Mouse (Mus musculus) forebrain, embryonic 16.5 days (tissue): ENCODE measurements around the gene Ptk6. TPM values are rescaled to one million over a fixed set of nuclear protein-coding genes. Genes with fewer than 3 reads are reported as not detected.

ENCODE experiments used
- ATAC-seq: fragments of 200-750 bp; cut with Nextera tagmentation; 2 replicates; pipeline ENCODE4 v1.8.0; 2017; ENCODE audit warnings: mild to moderate bottlenecking, moderate library complexity
- H3K27ac ChIP-seq: fragments of 300-500 bp; sonication (generic); 2 replicates; pipeline ENCODE4 v1.5.1; 2014; ENCODE audit warnings: low read length, control low read depth
- H3K27me3 ChIP-seq: fragments of 300-500 bp; sonication (generic); replicated peaks from 2 replicates; pipeline ENCODE4 v1.6.1; 2014; ENCODE audit warnings: low read length; ENCODE audit not compliant: control insufficient read depth, insufficient read depth
- H3K36me3 ChIP-seq: fragments of 300-500 bp; sonication (generic); 2 replicates; pipeline ENCODE4 v1.6.1; 2014; ENCODE audit not compliant: control insufficient read depth, insufficient read depth
- H3K4me1 ChIP-seq: fragments of 300-500 bp; sonication (generic); replicated peaks from 2 replicates; pipeline ENCODE4 v1.6.1; 2014; ENCODE audit warnings: low read length; ENCODE audit not compliant: control insufficient read depth, insufficient read depth
- H3K4me2 ChIP-seq: fragments of 300-500 bp; sonication (generic); 2 replicates; pipeline ENCODE4 v1.6.1; 2014; ENCODE audit warnings: mild to moderate bottlenecking, low read length, control low read depth
- H3K4me3 ChIP-seq: fragments of 300-500 bp; sonication (generic); replicated peaks from 2 replicates; pipeline ENCODE4 v1.5.1; 2014; ENCODE audit warnings: mild to moderate bottlenecking, low read length, control low read depth
- H3K9ac ChIP-seq: fragments of 300-500 bp; sonication (generic); replicated peaks from 2 replicates; pipeline ENCODE4 v1.6.1; 2014; ENCODE audit warnings: low read depth, low read length, control low read depth
- H3K9me3 ChIP-seq: fragments of 300-500 bp; sonication (generic); 2 replicates; pipeline ENCODE4 v1.6.1; 2016; ENCODE audit warnings: low read length; ENCODE audit not compliant: control insufficient read depth
- WGBS: fragments of 180-500 bp; shearing (Covaris S2); extraction: QIAGEN DNeasy Blood & Tissue Kit; methylation state at CpG from one replicate; pipeline ENCODE4 v1.1.7; 2014; 5-methylcytosine and 5-hydroxymethylcytosine counted together
- polyA plus RNA-seq: library from polyadenylated mRNA; unstranded; fragments of >200 nt; fragmentation: Nextera tagmentation; extraction: Ambion mirVana; gene quantifications from 2 replicates; pipeline ENCODE4 v1.2.1, GENCODE M21; 2015

Gene Ptk6
- polyA plus RNA-seq = not detected in 2 replicates

DNA sequence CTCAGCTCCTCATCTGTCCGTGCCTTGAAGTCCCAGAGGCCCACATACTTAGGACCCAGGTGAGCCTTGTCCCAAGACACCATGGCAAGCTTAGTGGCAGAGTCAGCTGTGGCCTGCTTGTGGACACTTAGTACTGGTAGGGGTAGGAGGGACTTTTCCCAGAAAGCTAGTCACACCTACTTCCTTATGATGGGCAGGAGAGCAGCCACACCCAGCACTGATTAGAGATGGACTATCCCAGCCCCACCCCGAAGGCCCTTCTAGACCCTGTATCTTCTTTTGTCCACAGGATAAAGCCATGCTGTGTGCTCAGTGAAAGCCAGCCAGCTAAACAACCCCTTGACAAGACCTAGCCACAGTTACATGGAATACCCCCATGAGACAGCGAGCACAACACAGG, at the start of gene Ptk6:
Gene Ptk6, minus strand, starts transcription at position 368 of the 400 bp plus-strand sequence.
- no peaks in the 10 kb centered on the region for H3K36me3 ChIP-seq
- no peak within 1 kb of the TSS for H3K4me3 ChIP-seq
- H3K27ac ChIP-seq = no peak within 1 kb of the TSS
- WGBS = 88% methylated on average over 3 of the region's 3 CpGs
- H3K9me3 ChIP-seq = no peaks in the 10 kb centered on the region
- no peak for ATAC-seq
- H3K9ac ChIP-seq = no peak within 1 kb of the TSS
- no peaks in the 10 kb centered on the region for H3K4me1 ChIP-seq
- no peak within 1 kb of the TSS for H3K4me2 ChIP-seq
- no peaks in the 10 kb centered on the region for H3K27me3 ChIP-seq

GRCm38 (mm10) chr2:181251841-181252240, 49.3 kb upstream of the Ptk6 start:
- no peaks in the 10 kb centered on the region for H3K9me3 ChIP-seq
- no peak overlapping the region for H3K9ac ChIP-seq
- H3K27ac ChIP-seq = no peak overlapping the region
- no peak overlapping the region for H3K4me3 ChIP-seq
- 92% methylated on average over 1 of the region's 1 CpGs for WGBS
- no peaks in the 10 kb centered on the region for H3K4me1 ChIP-seq
- H3K4me2 ChIP-seq = no peak overlapping the region
- H3K36me3 ChIP-seq = peaks cover 40% of the 10 kb centered on the region
- no peaks in the 10 kb centered on the region for H3K27me3 ChIP-seq
- no peak for ATAC-seq

GRCm38 (mm10) chr2:181249217-181249616, 46.6 kb upstream of the Ptk6 start:
- Histone ChIP-seq H3K27ac (no peak overlapping the region), H3K9me3 (no peaks in the 10 kb centered on the region), H3K36me3 (peaks cover 21% of the 10 kb centered on the region), H3K9ac (no peak overlapping the region), H3K4me1 (no peaks in the 10 kb centered on the region), H3K4me2 (no peak overlapping the region), H3K4me3 (no peak overlapping the region), H3K27me3 (no peaks in the 10 kb centered on the region)
- 91% methylated on average over 10 of the region's 10 CpGs for WGBS
- no peak for ATAC-seq

DNA sequence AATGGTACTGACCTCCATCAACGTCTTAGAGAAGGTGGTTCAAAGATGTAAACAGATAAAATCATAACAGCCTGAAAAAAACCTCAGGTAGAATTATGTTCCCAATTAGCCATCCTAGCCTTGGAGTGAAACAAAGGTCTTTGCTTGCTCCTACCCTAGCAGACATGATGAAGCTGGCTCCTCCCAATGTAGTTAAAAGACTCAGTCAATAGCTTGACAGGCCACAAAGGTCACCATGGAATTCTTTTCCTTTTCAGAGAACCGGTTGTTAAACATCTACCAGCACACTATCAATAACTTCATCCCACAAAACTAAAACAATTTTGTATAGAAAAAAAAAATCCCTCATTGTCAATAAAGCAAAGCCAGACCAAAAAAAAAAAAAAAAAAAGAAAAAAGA, 42.4 kb upstream of the Ptk6 start:
- Histone ChIP-seq H3K27me3 (no peaks in the 10 kb centered on the region), H3K4me2 (no peak overlapping the region), H3K9ac (no peak overlapping the region), H3K36me3 (no peaks in the 10 kb centered on the region), H3K4me3 (no peak overlapping the region), H3K4me1 (0 out of 2 replicates have a peak, but pooled peaks cover 2% of the 10 kb centered on the region), H3K27ac (no peak overlapping the region), H3K9me3 (no peaks in the 10 kb centered on the region)
- ATAC-seq = no peak
- 18% methylated on average over 2 of the region's 2 CpGs for WGBS

GRCm38 (mm10) chr2:181243706-181244394, 41.3 kb upstream of the Ptk6 start:
- Histone ChIP-seq H3K4me2 (no peak overlapping the region), H3K9ac (no peak overlapping the region), H3K4me3 (no peak overlapping the region), H3K27ac (no peak overlapping the region), H3K27me3 (no peaks in the 10 kb centered on the region), H3K9me3 (no peaks in the 10 kb centered on the region), H3K36me3 (no peaks in the 10 kb centered on the region), H3K4me1 (0 out of 2 replicates have a peak, but pooled peaks cover 2% of the 10 kb centered on the region)
- WGBS = 37% methylated on average over 11 of the region's 11 CpGs
- ATAC-seq = no peak

GRCm38 (mm10) chr2:181242314-181242665, 39.7 kb upstream of the Ptk6 start:
- WGBS = 65% methylated on average over 3 of the region's 3 CpGs
- H3K4me2 ChIP-seq = peak overlapping the region; percentile 44; the same call in 1 of the 2 replicates
- H3K4me1 ChIP-seq = 0 out of 2 replicates have a peak, but pooled peaks cover 2% of the 10 kb centered on the region

DNA sequence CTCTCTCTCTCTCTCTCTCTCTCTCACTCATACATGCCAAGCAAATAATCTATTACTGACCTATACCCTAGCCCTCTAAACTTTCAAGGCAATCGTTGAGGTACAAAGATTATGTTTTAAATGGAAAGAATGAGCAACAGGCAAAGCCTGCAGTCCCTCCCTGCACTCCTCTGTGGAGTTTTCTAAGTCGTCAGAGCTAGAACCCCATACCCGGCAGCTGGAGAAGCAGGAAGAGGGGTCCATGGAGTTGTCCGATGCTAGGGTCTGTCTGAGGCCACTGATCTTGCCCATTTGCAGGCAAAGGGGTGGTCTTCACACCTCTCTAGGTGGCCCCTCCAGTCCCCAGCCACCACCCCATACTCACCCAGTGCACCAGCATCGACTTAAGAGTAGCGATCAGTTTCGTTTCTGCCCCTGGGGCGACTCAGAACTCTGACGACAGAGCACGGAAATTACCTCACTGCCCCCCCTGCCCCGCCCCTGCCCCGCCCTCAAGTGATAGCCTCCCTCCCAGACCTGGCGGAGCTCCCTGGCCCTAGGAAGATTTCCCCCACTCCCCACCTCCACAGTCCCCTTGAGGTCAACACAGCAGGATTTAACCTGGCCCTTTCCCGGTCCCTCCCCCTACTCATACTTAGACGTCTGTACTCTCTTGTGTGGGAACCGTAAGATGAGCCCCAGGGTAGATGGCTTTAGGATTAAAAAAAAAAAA, 39.2 kb upstream of the Ptk6 start, which contains the start of gene Helz2:
Gene Helz2, minus strand, starts transcription at position 426 of the 712 bp plus-strand sequence.
- no peak within 1 kb of the TSS for H3K27ac ChIP-seq
- H3K9me3 ChIP-seq = no peaks in the 10 kb centered on the region
- ATAC-seq = no peak
- H3K9ac ChIP-seq = peak within 1 kb of the TSS; percentile 34; the same call in 1 of the 2 replicates
- WGBS = 16% methylated on average over 16 of the region's 16 CpGs
- H3K4me1 ChIP-seq = 0 out of 2 replicates have a peak, but pooled peaks cover 2% of the 10 kb centered on the region
- H3K4me2 ChIP-seq = peak within 1 kb of the TSS; percentile 44
- H3K36me3 ChIP-seq = no peaks in the 10 kb centered on the region
- peak within 1 kb of the TSS; percentile 29 for H3K4me3 ChIP-seq
- no peaks in the 10 kb centered on the region for H3K27me3 ChIP-seq

More at GRCm38 (mm10) chr2:181242314-181242665, 39.7 kb upstream of the Ptk6 start:
- no peak overlapping the region for H3K9ac ChIP-seq
- H3K36me3 ChIP-seq = no peaks in the 10 kb centered on the region
- ATAC-seq = no peak
- no peak overlapping the region for H3K27ac ChIP-seq
- H3K4me3 ChIP-seq = no peak overlapping the region
- H3K27me3 ChIP-seq = no peaks in the 10 kb centered on the region
- no peaks in the 10 kb centered on the region for H3K9me3 ChIP-seq

DNA sequence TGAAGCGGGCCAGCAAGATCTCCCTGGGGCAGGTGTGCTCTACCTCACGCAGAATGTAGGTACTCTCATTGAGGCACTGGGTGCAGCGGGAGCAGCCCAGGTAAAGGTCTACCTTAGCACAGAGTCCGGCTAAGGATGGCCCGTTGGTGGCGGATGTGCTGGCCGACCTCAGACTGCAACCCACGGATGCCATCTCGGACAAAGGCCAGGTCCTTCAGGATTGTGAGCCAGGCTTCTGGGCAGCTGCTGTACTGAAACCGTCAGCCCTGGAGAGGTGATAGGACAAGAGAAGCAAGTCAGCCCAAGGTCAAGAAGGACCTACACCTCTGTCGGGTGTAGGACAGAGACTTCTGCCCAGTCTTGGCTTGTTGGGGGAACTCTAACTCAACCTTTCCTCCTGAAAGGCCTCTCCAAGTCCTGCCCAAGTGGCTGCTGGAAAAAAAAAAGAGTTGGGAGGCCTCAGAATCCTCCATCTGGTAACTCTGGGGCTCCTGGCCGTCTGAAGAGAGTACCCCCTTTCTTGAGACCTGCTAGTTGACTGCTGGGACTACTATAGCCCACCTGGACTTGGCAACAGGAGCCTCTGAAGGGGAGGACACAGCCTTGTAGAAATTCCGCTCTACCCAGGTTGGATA, 38.3 kb upstream of the Ptk6 start:
- Histone ChIP-seq H3K27me3 (no peaks in the 10 kb centered on the region), H3K27ac (no peak overlapping the region), H3K9ac (no peak overlapping the region), H3K4me2 (no peak overlapping the region), H3K36me3 (no peaks in the 10 kb centered on the region), H3K9me3 (no peaks in the 10 kb centered on the region), H3K4me1 (0 out of 2 replicates have a peak, but pooled peaks cover 2% of the 10 kb centered on the region), H3K4me3 (no peak overlapping the region)
- WGBS = 88% methylated on average over 13 of the region's 13 CpGs
- ATAC-seq = no peak

DNA sequence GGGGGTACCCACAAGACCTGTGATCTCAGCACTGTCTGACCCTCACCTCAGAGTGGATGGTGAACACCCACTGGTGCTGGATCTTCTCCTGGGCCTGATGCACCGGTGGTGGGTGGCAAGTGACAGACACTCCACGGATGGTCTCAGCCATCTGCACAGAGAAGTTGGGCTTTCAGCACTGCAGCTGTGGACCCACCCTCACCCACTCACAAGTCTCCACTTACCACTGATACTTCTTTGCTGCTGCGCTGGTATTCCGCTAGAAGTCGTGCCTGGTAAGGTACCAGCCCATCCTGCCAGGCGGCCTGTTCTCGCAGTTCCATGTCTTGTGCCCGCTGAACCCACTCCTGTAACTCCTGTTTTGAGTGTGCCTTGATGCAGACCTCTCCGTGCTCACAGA, 36.7 kb upstream of the Ptk6 start:
- Histone ChIP-seq H3K4me1 (0 out of 2 replicates have a peak, but pooled peaks cover 2% of the 10 kb centered on the region), H3K9me3 (no peaks in the 10 kb centered on the region), H3K4me3 (no peak overlapping the region), H3K27ac (no peak overlapping the region), H3K27me3 (no peaks in the 10 kb centered on the region), H3K4me2 (no peak overlapping the region), H3K9ac (no peak overlapping the region), H3K36me3 (no peaks in the 10 kb centered on the region)
- WGBS = 90% methylated on average over 9 of the region's 9 CpGs
- no peak for ATAC-seq
